Mouse (Mus musculus) kidney, adult 10 weeks (tissue): ENCODE data around the gene Acoxl. TPM values are rescaled to one million over a fixed set of nuclear protein-coding genes. Genes with fewer than 3 reads are reported as not detected.

Experiments
- polyA plus RNA-seq: library from polyadenylated mRNA; stranded (reverse); fragments of 350-450 nt; fragmentation: Illumina TruSeq; extraction: RNeasy Lipid Tissue Mini Kit (QIAGEN cat#74804); gene quantifications from one replicate; pipeline ENCODE4 v1.2.3, GENCODE M21; 2014; ENCODE audit warnings: low read depth, low replicate concordance

The Acoxl gene
- not detected for polyA plus RNA-seq

DNA sequence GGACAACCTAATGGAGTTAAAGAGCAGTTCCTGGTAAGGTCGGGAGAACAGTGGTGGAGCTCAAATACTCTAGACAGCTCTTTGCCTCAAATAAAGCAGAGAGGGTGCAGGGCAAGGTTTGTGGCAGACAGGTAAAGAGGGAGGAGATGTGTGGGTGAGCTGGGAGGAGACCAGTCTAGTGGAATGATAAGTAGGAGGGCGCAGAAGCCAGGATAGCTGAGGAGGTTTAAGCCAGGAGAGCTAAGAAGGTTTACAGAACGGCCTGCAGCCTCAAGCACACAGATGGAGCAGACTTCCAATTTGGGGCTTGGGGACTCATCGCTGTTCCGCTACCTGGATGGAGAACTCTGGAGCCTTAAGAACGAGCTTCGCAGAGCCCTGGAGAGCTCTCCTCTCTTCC, at the start of gene Acoxl:
TSS of gene Acoxl (plus strand) at position 301 of the 400 bp plus-strand sequence.

DNA sequence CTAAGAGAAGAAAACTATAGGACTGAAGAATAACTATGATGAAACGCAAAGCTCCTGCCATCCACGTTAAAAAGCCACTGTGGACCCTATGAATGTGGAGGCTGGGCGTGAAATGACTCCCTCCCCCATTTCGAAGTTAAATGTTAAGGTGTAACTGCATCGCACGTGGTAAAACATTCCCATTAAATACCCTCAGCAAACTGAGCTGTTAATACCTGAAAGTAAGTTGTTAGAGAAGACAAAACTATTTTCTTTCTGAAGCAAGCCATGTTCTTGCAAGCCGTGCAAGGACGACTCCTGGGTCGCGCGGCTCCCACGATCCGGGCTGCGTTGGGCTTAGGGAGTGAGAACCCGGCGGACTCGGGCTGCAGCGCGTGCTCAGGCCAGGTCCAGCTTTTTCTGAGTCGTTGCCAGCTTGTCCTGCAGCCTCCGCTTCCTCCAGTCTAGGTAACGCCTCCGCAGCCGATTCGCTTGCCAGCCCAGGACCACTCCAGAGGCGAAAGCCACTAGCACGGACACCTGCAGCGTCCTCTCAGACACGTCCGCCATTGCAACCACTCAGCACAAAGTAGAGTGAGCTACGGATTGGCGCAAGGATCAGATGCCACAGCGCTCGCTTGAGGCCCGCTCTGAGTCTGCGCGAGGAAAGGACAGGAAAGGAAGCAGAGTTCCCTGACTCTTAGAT, 46.6 kb upstream of the Acoxl start, which contains the start of gene Mtln:
TSS of gene Mtln (minus strand) at position 570 of the 685 bp plus-strand sequence.

DNA sequence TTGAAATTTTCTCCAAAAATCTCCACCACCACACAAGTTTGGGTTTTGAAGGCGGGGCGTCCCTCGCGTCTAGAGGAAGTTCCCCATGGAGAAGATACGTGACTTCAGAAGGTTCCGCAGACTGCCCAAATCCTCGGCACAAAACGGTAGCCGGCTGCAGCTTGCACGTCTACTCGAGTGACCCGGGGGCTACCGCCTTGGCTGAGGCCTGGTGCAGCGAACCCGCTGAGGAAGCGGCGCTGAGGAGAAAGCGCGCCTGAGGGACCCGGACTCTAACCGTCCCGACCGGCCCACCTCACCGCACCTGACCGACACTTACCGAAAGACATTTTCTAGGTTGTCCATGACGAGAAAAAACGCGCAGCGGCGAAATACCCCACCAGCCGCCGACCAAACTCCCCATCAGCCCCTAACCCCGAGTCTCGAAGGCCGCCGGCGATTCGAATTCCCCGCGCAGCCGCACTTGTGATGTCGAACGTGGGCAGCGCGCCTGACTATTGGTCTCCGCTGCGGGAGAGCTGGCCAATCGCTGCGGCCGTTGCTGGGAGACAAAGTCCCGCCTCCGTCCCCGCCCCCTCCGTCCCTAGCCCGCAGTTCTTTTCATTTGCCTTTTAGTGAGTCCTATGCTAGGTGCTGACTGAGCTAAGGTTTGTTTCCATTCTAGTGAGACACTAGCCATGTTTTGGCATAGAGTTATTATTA, 7.1 kb upstream of the Acoxl start, which contains the start of gene Bub1:
TSS of gene Bub1 (minus strand) at position 465 of the 702 bp plus-strand sequence.

DNA sequence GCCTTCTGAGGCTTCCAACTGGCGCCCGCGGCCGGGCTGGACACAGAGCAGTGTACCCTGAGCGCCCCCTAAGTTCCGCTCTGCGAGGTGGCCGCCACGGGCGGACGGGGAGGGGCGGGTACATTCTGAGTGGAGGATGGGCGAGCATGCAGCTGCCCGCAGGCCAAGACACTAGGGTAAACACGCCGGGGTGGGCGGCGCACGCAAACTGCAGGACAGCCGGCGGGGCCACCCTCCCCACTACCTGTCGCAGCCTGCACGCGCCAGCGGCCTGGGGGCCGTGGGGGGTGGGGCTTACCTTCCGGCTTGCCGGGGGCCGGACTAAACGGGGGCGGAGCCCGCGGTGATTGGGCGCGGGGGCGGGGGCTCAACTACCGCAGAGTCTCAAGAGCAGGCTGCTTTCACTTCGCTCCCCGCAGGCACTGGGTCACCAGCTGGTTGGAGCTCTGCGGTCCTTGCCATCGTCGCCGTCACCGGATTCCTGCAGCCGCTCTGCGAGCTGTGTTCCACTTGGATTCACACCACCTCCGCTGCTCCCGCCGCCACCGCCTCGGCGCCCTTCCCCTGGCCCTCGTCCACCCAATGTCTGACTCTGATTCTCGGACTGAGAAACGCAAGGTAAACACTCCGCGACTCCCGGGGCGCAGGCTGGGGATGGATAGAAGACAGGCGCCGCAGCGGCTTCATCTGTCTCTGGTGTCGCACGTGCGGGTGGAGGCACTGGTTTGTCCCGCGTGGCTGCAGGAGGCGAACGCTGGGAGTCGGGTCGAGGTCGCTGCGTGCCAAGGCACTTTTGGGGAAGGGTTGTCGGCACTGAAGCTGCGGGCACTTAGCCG, 287.2 kb downstream of the Acoxl start, which contains the start of gene Bcl2l11:
TSS of gene Bcl2l11 (plus strand) at position 404 of the 836 bp plus-strand sequence.

Other genes starting within 250 kb of the Acoxl start
- 482 TPM for gene Mal, start 182.2 kb upstream of the Acoxl start, polyA plus RNA-seq
- 0.28 TPM for gene Mall, start 108.9 kb upstream of the Acoxl start, polyA plus RNA-seq
- gene Nphp1, start 50.0 kb upstream of the Acoxl start, polyA plus RNA-seq = 19.4 TPM
- 57.3 TPM for gene Mtln, start 46.4 kb upstream of the Acoxl start, polyA plus RNA-seq
- 0.49 TPM for gene Bub1, start 7.0 kb upstream of the Acoxl start, polyA plus RNA-seq